Mouse (Mus musculus) inflammation-experienced regulatory T-cells (primary cell): ENCODE measurements around the gene Glce. TPM values are rescaled to one million over a fixed set of nuclear protein-coding genes. Genes with fewer than 3 reads are reported as not detected.

Experiments
- polyA plus RNA-seq, 2 experiments: library from polyadenylated mRNA; unstranded; fragments of 100-300 nt; shearing (Covaris generic); gene quantifications; one replicate each; pipeline ENCODE4 v1.2.1; 2017

Glce gene
- polyA plus RNA-seq = 10 to 100 TPM in 1 of 2 experiments, 1 to 10 TPM in 1; 6.1 to 10.6 TPM

GRCm38 (mm10) chr9:62122508-62123215 is at the start of gene Glce:
Gene Glce (minus strand): TSS chr9:62122655.

DNA sequence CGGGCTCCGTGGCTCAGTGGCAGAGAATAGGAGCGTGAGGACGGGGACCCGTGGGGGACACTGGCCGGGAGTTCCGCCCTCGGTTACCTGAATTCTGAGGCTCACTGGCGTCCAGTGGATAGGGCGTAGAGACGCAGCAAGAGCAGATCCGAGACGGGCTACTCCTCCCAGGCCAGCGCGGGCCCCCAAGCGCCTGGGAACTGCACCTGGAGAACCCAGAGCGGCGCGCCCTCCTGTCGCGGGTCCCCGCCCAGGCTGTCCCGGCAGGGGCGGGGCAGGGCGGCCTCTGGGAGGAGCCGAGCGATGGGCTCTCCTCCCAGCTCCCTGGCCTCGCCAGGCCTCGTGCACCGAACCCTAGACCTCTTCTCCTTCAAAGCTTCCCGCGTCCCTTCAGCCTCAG is 95.9 kb downstream of the Glce start, which contains the start of gene Paqr5:
TSS of gene Paqr5 (minus strand) at position 257 of the 400 bp plus-strand sequence.

Other genes starting within 250 kb of the Glce start
- gene Rplp1, start 208.1 kb downstream of the Glce start, polyA plus RNA-seq = 1,000 to 10,000 TPM; 1,393 to 1,431 TPM
- gene Kif23, start 175.9 kb downstream of the Glce start, polyA plus RNA-seq = 1 to 10 TPM; 4.1 to 6.4 TPM
- 1 to 10 TPM in 1 of 2 experiments, not detected in 1; 1.7 TPM for gene Paqr5, start 95.8 kb downstream of the Glce start, polyA plus RNA-seq
- gene Spesp1, start 159.6 kb upstream of the Glce start, polyA plus RNA-seq = under 1 TPM in 1 of 2 experiments, not detected in 1; 0.08 TPM
- gene Anp32a, start 218.6 kb upstream of the Glce start, polyA plus RNA-seq = 10 to 100 TPM; 66.7 to 72.2 TPM